Comparison of ENCODE assay signal across 11 mouse cellular contexts in genomic region chr12:102450437-102450836, GRCm38 (mm10). TPM values are rescaled to one million over a fixed set of nuclear protein-coding genes. Genes with fewer than 3 reads are reported as not detected.
DNase-seq lines count a peak whose midpoint lies in the region; ATAC-seq and TF ChIP-seq lines count a peak whose summit lies in the region.
"Had no signal": no experiment of that assay in that cellular context is flagged by ENCODE, and none has a peak within 500 bp of the region (broad histone marks: within the 10 kb centered on the region; RNA-seq: fewer than 3 reads in every experiment).

No protein-coding gene starts in this region.

- no peaks in the 10 kb centered on the region for H3K9me3 ChIP-seq in limb, embryonic 15.5 days
- H3K9me3 ChIP-seq in stomach, embryonic 16.5 days (replicated peaks; ENCODE audit: control insufficient read depth, low read length), result no peaks in the 10 kb centered on the region
- H3K9me3 ChIP-seq in hindbrain, embryonic 10.5 days, result no peaks in the 10 kb centered on the region
- H3K9me3 ChIP-seq in forebrain, embryonic 16.5 days (ENCODE audit: control insufficient read depth, low read length), result no peaks in the 10 kb centered on the region

- H3K4me1 ChIP-seq in kidney, adult 2 months (ENCODE audit: control insufficient read depth, insufficient read depth, low read length), result peaks cover 12% of the 10 kb centered on the region; the same call in 1 of the 2 replicates
- H3K4me1 ChIP-seq in limb, embryonic 15.5 days, result peaks cover 6% of the 10 kb centered on the region; the same call in 1 of the 2 replicates
- H3K4me1 ChIP-seq in stomach, embryonic 16.5 days (ENCODE audit: control insufficient read depth, insufficient read depth, low read length), result no peaks in the 10 kb centered on the region
- no peaks in the 10 kb centered on the region for H3K4me1 ChIP-seq in hindbrain, embryonic 10.5 days (replicated peaks)
- no peaks in the 10 kb centered on the region for H3K4me1 ChIP-seq in forebrain, embryonic 16.5 days (replicated peaks; ENCODE audit: control insufficient read depth, insufficient read depth, low read length)

- H3K4me2 ChIP-seq in limb, embryonic 15.5 days, result no peak overlapping the region
- peak overlapping the region; percentile 17; the same call in 1 of the 2 replicates for H3K4me2 ChIP-seq in stomach, embryonic 16.5 days (ENCODE audit: low read depth, low read length)
- H3K4me2 ChIP-seq in forebrain, embryonic 16.5 days (ENCODE audit: low read length), result no peak overlapping the region

- H3K4me3 ChIP-seq in kidney, adult 2 months (ENCODE audit: insufficient read depth, low read depth, low read length), result no peak overlapping the region
- no peak overlapping the region for H3K4me3 ChIP-seq in limb, embryonic 15.5 days
- H3K4me3 ChIP-seq in stomach, embryonic 16.5 days (replicated peaks; ENCODE audit: low read length), result no peak overlapping the region
- H3K4me3 ChIP-seq in hindbrain, embryonic 10.5 days, result no peak overlapping the region
- H3K4me3 ChIP-seq in forebrain, embryonic 16.5 days (replicated peaks; ENCODE audit: low read length), result no peak overlapping the region

- ATAC-seq in limb, embryonic 15.5 days (ENCODE audit: insufficient number of reproducible peaks, low FRiP score, low TSS enrichment, low read depth), result no peak
- ATAC-seq in stomach, embryonic 16.5 days (ENCODE audit: insufficient read depth, low FRiP score), result peak; percentile 56; the same call in 1 of the 2 replicates
- ATAC-seq in forebrain, embryonic 16.5 days, result no peak
- ATAC-seq: hindbrain, embryonic 16.5 days had no signal

- TF ChIP-seq POLR2A in kidney, adult 2 months (IDR thresholded peaks at IDR 0.05; ENCODE audit: low read depth, low read length), result no peak

- no peaks in the 10 kb centered on the region for H3K36me3 ChIP-seq in kidney, adult 2 months (ENCODE audit: control insufficient read depth, insufficient read depth, low read length)
- H3K36me3 ChIP-seq in limb, embryonic 15.5 days, result no peaks in the 10 kb centered on the region
- H3K36me3 ChIP-seq in stomach, embryonic 16.5 days (ENCODE audit: control insufficient read depth, insufficient read depth, low read length), result no peaks in the 10 kb centered on the region
- no peaks in the 10 kb centered on the region for H3K36me3 ChIP-seq in hindbrain, embryonic 10.5 days
- no peaks in the 10 kb centered on the region for H3K36me3 ChIP-seq in forebrain, embryonic 16.5 days (ENCODE audit: control insufficient read depth, insufficient read depth)

- WGBS in kidney, adult 2 months, result 42% methylated on average over 10 of the region's 10 CpGs
- 46% methylated on average over 10 of the region's 10 CpGs for WGBS in limb, embryonic 15.5 days
- 33% methylated on average over 10 of the region's 10 CpGs for WGBS in stomach, embryonic 16.5 days
- 73% methylated on average over 10 of the region's 10 CpGs for WGBS in hindbrain, embryonic 10.5 days
- 78% methylated on average over 10 of the region's 10 CpGs for WGBS in forebrain, embryonic 16.5 days

- no peak overlapping the region for H3K9ac ChIP-seq in limb, embryonic 15.5 days
- peak overlapping the region; percentile 14; the same call in 1 of the 2 replicates for H3K9ac ChIP-seq in stomach, embryonic 16.5 days (ENCODE audit: low read length)
- no peak overlapping the region for H3K9ac ChIP-seq in forebrain, embryonic 16.5 days (replicated peaks; ENCODE audit: low read depth, low read length)
- H3K9ac ChIP-seq: liver, embryonic 14.5 days had no signal

- peak overlapping the region; percentile 0; the same call in 1 of the 2 replicates for H3K27ac ChIP-seq in kidney, adult 2 months (ENCODE audit: insufficient read depth, low read depth, low read length)
- H3K27ac ChIP-seq in limb, embryonic 15.5 days, result 0 out of 2 replicates have a peak overlapping the region, but pooled peaks have one; percentile 47
- H3K27ac ChIP-seq in stomach, embryonic 16.5 days (ENCODE audit: low read length), result peak overlapping the region; percentile 60
- H3K27ac ChIP-seq in hindbrain, embryonic 10.5 days, result no peak overlapping the region
- H3K27ac ChIP-seq in forebrain, embryonic 16.5 days (ENCODE audit: low read length), result no peak overlapping the region
- H3K27ac ChIP-seq: liver, embryonic 14.5 days had no signal

- no peaks in the 10 kb centered on the region for H3K27me3 ChIP-seq in kidney, adult 2 months (replicated peaks; ENCODE audit: control insufficient read depth, insufficient read depth, low read length)
- H3K27me3 ChIP-seq in limb, embryonic 15.5 days, result no peaks in the 10 kb centered on the region
- no peaks in the 10 kb centered on the region for H3K27me3 ChIP-seq in stomach, embryonic 16.5 days (ENCODE audit: control insufficient read depth, insufficient read depth, low read length)
- H3K27me3 ChIP-seq in hindbrain, embryonic 10.5 days (ENCODE audit: insufficient read depth, poor library complexity, severe bottlenecking), result no peaks in the 10 kb centered on the region
- H3K27me3 ChIP-seq in forebrain, embryonic 16.5 days (replicated peaks; ENCODE audit: control insufficient read depth, insufficient read depth, low read length), result no peaks in the 10 kb centered on the region

- DNase-seq in kidney, adult 2 months, result peak; percentile 43
- no peak for DNase-seq in kidney, adult 18-20 months
- DNase-seq in spleen, postnatal 36 days (ENCODE audit: low spot score in 2 of 2), result peak; percentile 22 to 41
- DNase-seq in spleen, postnatal 10 days (ENCODE audit: low spot score in 2 of 2), result no peak
- no peak for DNase-seq in hindbrain, embryonic 10.5 days (ENCODE audit: low spot score)
- DNase-seq: cerebellum, postnatal 14 days had no signal

- TF ChIP-seq CTCF in kidney, adult 2 months (conservative IDR thresholded peaks at IDR 0.05; ENCODE audit: insufficient read depth, insufficient read length, low read depth, low read length), result no peak

RNA-seq across cellular contexts. Expression of gene Lgmn, which starts 10.8 kb away (rescaled TPM):
- polyA plus RNA-seq in kidney, adult 2 months (2012; rRNA removed), result 1,163 and 1,191 TPM in 2 replicates
- 90.4 and 111 TPM in 2 replicates for polyA plus RNA-seq in limb, embryonic 15.5 days (2015; fragmentation: Nextera tagmentation; extraction: Ambion mirVana)
- polyA plus RNA-seq in stomach, embryonic 16.5 days (2015; fragmentation: Nextera tagmentation; extraction: Ambion mirVana), result 86.5 and 90.3 TPM in 2 replicates
- 53.9 and 62.5 TPM in 2 replicates for polyA plus RNA-seq in hindbrain, embryonic 10.5 days (2016; fragmentation: Nextera tagmentation; extraction: Ambion mirVana)
- 70.3 and 78.8 TPM in 2 replicates for polyA plus RNA-seq in forebrain, embryonic 16.5 days (2015; fragmentation: Nextera tagmentation; extraction: Ambion mirVana)

RNA-seq across cellular contexts. Expression of gene Golga5, which starts 18.5 kb away (rescaled TPM):
- 12.8 and 14.8 TPM in 2 replicates for polyA plus RNA-seq in kidney, adult 2 months (2012; rRNA removed)
- polyA plus RNA-seq in limb, embryonic 15.5 days (2015; fragmentation: Nextera tagmentation; extraction: Ambion mirVana), result 41.7 and 44.1 TPM in 2 replicates
- polyA plus RNA-seq in stomach, embryonic 16.5 days (2015; fragmentation: Nextera tagmentation; extraction: Ambion mirVana), result 35.9 and 37.5 TPM in 2 replicates
- 26.1 and 26.5 TPM in 2 replicates for polyA plus RNA-seq in hindbrain, embryonic 10.5 days (2016; fragmentation: Nextera tagmentation; extraction: Ambion mirVana)
- 33.2 and 35.5 TPM in 2 replicates for polyA plus RNA-seq in forebrain, embryonic 16.5 days (2015; fragmentation: Nextera tagmentation; extraction: Ambion mirVana)

Comparison
In these comparisons a context has a peak if more than half of its experiments do, and no peak if none do; other contexts are left out.
1. DNase-seq: peak in kidney, adult 2 months (single experiment) and spleen, postnatal 36 days (2 of 2); none in kidney, adult 18-20 months (single experiment), spleen, postnatal 10 days (0 of 2) and hindbrain, embryonic 10.5 days (single experiment).
2. H3K27ac ChIP-seq: peak in kidney, adult 2 months (single experiment), limb, embryonic 15.5 days (single experiment) and stomach, embryonic 16.5 days (single experiment); none in hindbrain, embryonic 10.5 days (single experiment) and forebrain, embryonic 16.5 days (single experiment).
3. RNA of gene Lgmn, which starts 10.8 kb away (polyA plus RNA-seq): 1,163 to 1,191 TPM in kidney, adult 2 months; 90.4 to 111 TPM in limb, embryonic 15.5 days, 86.5 to 90.3 TPM in stomach, embryonic 16.5 days, 70.3 to 78.8 TPM in forebrain, embryonic 16.5 days and 53.9 to 62.5 TPM in hindbrain, embryonic 10.5 days; every median in the first group is over 10 times any median in the second.